ENCODE assay signal across 11 mouse cellular contexts in the genomic region with DNA sequence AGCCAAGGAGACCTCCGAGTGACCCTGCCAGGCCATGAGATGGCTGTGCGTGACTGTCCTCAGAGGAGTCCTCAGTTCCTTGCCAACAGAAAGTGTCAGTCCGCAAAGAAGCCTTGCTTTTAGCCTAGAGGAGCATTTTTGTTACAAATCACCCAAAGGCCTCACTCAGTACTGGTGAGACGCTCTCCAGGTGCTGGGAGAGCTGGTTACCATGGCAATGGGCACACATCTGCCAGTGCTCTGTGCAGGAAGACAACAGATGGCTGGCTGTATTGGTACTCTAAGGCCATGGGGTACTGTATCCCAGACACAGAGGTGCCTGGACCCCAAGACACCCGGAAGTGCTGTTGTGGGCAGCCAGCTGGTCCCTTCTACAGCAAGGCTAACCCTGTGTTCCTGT. TPM values are rescaled to one million over a fixed set of nuclear protein-coding genes. Genes with fewer than 3 reads are reported as not detected.
DNase-seq lines count a peak whose midpoint lies in the region; ATAC-seq and TF ChIP-seq lines count a peak whose summit lies in the region.
"Had no signal": no experiment of that assay in that cellular context is flagged by ENCODE, and none has a peak within 500 bp of the region (broad histone marks: within the 10 kb centered on the region; RNA-seq: fewer than 3 reads in every experiment).

No protein-coding gene starts in this region.

- no peak overlapping the region for H3K4me3 ChIP-seq in CH12.LX (replicated peaks in 1 of 3; ENCODE audit: low read depth in 2 of 3, low read length in 2 of 3, poor library complexity in 1 of 3)
- no peak overlapping the region for H3K4me3 ChIP-seq in cortical plate, adult 2 months (ENCODE audit: insufficient read depth, low read length)
- H3K4me3 ChIP-seq in hindbrain, embryonic 11.5 days (ENCODE audit: low read depth, low read length): no peak overlapping the region
- no peak overlapping the region for H3K4me3 ChIP-seq in midbrain, embryonic 15.5 days
- no peak overlapping the region for H3K4me3 ChIP-seq in liver, embryonic 12.5 days
- H3K4me3 ChIP-seq: gastrocnemius, adult 2 months had no signal

- in situ Hi-C loops in CH12.LX (cut with MboI; ENCODE audit: low pct_ligation_motif_present, low pct_unique_long_range_greater_than_20kb, low sequenced_read_pairs): no loop called here

- no peaks in the 10 kb centered on the region for H3K4me1 ChIP-seq in CH12.LX (ENCODE audit: control insufficient read depth in 1 of 2, insufficient read depth in 2 of 2)
- peaks cover 7% of the 10 kb centered on the region for H3K4me1 ChIP-seq in cortical plate, adult 2 months (ENCODE audit: control insufficient read depth, insufficient read depth, low read length)
- peaks cover 7% of the 10 kb centered on the region; the same call in 1 of the 2 replicates for H3K4me1 ChIP-seq in hindbrain, embryonic 11.5 days (replicated peaks; ENCODE audit: control insufficient read depth, insufficient read depth, low read length)
- peaks cover 17% of the 10 kb centered on the region for H3K4me1 ChIP-seq in midbrain, embryonic 15.5 days
- H3K4me1 ChIP-seq in liver, embryonic 12.5 days: no peaks in the 10 kb centered on the region

- no peak overlapping the region for H3K4me2 ChIP-seq in CH12.LX (ENCODE audit: insufficient read depth, low read depth, poor library complexity, severe bottlenecking)
- no peak overlapping the region for H3K4me2 ChIP-seq in hindbrain, embryonic 11.5 days (replicated peaks; ENCODE audit: low read depth, low read length)
- no peak overlapping the region for H3K4me2 ChIP-seq in midbrain, embryonic 15.5 days
- no peak overlapping the region for H3K4me2 ChIP-seq in liver, embryonic 12.5 days

- DNase-seq in CH12.LX (ENCODE audit: extremely low read depth): no peak
- DNase-seq in hindbrain, embryonic 11.5 days (ENCODE audit: low spot score): peak; percentile 45
- no peak for DNase-seq in right cerebral cortex, adult 18-20 months
- no peak for DNase-seq in lung, adult 18-20 months
- DNase-seq: cerebellum, adult 18-20 months; gastrocnemius, adult 2 months; heart, postnatal 10 days; kidney, postnatal 25 days had no signal

- no peak for TF ChIP-seq EP300 in CH12.LX (IDR thresholded peaks at IDR 0.05; ENCODE audit: low read length)

- no peaks in the 10 kb centered on the region for H3K36me3 ChIP-seq in CH12.LX (replicated peaks in 1 of 2; ENCODE audit: control insufficient read depth in 1 of 2, insufficient read depth in 1 of 2, low read length in 1 of 2)
- H3K36me3 ChIP-seq in hindbrain, embryonic 11.5 days (ENCODE audit: control insufficient read depth, insufficient read depth, low read length): no peaks in the 10 kb centered on the region
- H3K36me3 ChIP-seq in midbrain, embryonic 15.5 days (replicated peaks): no peaks in the 10 kb centered on the region
- H3K36me3 ChIP-seq in liver, embryonic 12.5 days: no peaks in the 10 kb centered on the region

- H3K79me2 ChIP-seq in CH12.LX (replicated peaks; ENCODE audit: control insufficient read depth, extremely low read depth, insufficient read depth, poor library complexity, severe bottlenecking): no peaks in the 10 kb centered on the region

- dilution Hi-C loops in CH12.LX (cut with MboI; ENCODE audit: extremely low pct_ligation_motif_present, extremely low pct_unique_long_range_greater_than_20kb, low sequenced_read_pairs): no loop called here

- ATAC-seq in hindbrain, embryonic 11.5 days (ENCODE audit: low FRiP score): peak; percentile 68; the same call in 1 of the 2 replicates
- peak; percentile 77 for ATAC-seq in midbrain, embryonic 15.5 days (replicated peaks)
- no peak for ATAC-seq in liver, embryonic 12.5 days

- H3K27me3 ChIP-seq in CH12.LX (replicated peaks): peaks cover 94% of the 10 kb centered on the region
- H3K27me3 ChIP-seq in hindbrain, embryonic 11.5 days (ENCODE audit: control insufficient read depth, insufficient read depth, low read length): no peaks in the 10 kb centered on the region
- H3K27me3 ChIP-seq in midbrain, embryonic 15.5 days (replicated peaks): no peaks in the 10 kb centered on the region
- no peaks in the 10 kb centered on the region; the same call in 1 of the 2 replicates for H3K27me3 ChIP-seq in liver, embryonic 12.5 days (replicated peaks)

- no peak overlapping the region for H3K27ac ChIP-seq in CH12.LX (ENCODE audit: insufficient read depth, low read depth)
- H3K27ac ChIP-seq in cortical plate, adult 2 months (ENCODE audit: insufficient read depth, low read length): 0 out of 2 replicates have a peak overlapping the region, but pooled peaks have one; percentile 52
- peak overlapping the region; percentile 17; the same call in 1 of the 2 replicates for H3K27ac ChIP-seq in hindbrain, embryonic 11.5 days (ENCODE audit: low read depth, low read length)
- H3K27ac ChIP-seq in midbrain, embryonic 15.5 days: no peak overlapping the region
- no peak overlapping the region for H3K27ac ChIP-seq in liver, embryonic 12.5 days
- H3K27ac ChIP-seq: gastrocnemius, adult 2 months had no signal

- no peak overlapping the region for H3K9ac ChIP-seq in CH12.LX (ENCODE audit: insufficient read depth, low read depth)
- no peak overlapping the region for H3K9ac ChIP-seq in hindbrain, embryonic 11.5 days (ENCODE audit: low read depth, low read length)
- no peak overlapping the region for H3K9ac ChIP-seq in midbrain, embryonic 15.5 days
- no peak overlapping the region for H3K9ac ChIP-seq in liver, embryonic 12.5 days

- no peak for TF ChIP-seq CTCF in CH12.LX (conservative IDR thresholded peaks at IDR 0.05 in 1 of 2, IDR thresholded peaks at IDR 0.05 in 1 of 2; ENCODE audit: low read depth in 2 of 2, low read length in 2 of 2)
- no peak for TF ChIP-seq CTCF in cortical plate, adult 2 months (IDR thresholded peaks at IDR 0.05; ENCODE audit: extremely low read depth, insufficient read depth, low read length)

- no peak for TF ChIP-seq POLR2A in CH12.LX (IDR thresholded peaks at IDR 0.05; ENCODE audit: low read depth, low read length)
- no peak for TF ChIP-seq POLR2A in cortical plate, adult 2 months (IDR thresholded peaks at IDR 0.05; ENCODE audit: extremely low read depth, insufficient read depth, low read length)

- no peaks in the 10 kb centered on the region for H3K9me3 ChIP-seq in CH12.LX (replicated peaks; ENCODE audit: low read length)
- H3K9me3 ChIP-seq in hindbrain, embryonic 11.5 days (ENCODE audit: control insufficient read depth, low read length): no peaks in the 10 kb centered on the region
- H3K9me3 ChIP-seq in midbrain, embryonic 15.5 days: no peaks in the 10 kb centered on the region
- no peaks in the 10 kb centered on the region for H3K9me3 ChIP-seq in liver, embryonic 12.5 days (replicated peaks)

- WGBS in hindbrain, embryonic 11.5 days: 62% methylated on average over 5 of the region's 5 CpGs
- 44% methylated on average over 5 of the region's 5 CpGs for WGBS in midbrain, embryonic 15.5 days
- 65% methylated on average over 5 of the region's 5 CpGs for WGBS in liver, embryonic 12.5 days (ENCODE audit: insufficient replicate concordance)

- TF ChIP-seq RAD21 in CH12.LX (IDR thresholded peaks at IDR 0.05; ENCODE audit: low read depth, low read length): no peak

TF ChIP-seq in CH12.LX, 34 proteins besides CTCF, POLR2A, EP300 and RAD21:
- TF ChIP-seq MAFK (IDR thresholded peaks at IDR 0.05; ENCODE audit: insufficient replicate concordance, low read length) (no peak), ELF1 (IDR thresholded peaks at IDR 0.05; ENCODE audit: low read depth, low read length) (peak; percentile 32; the same call in 1 of the 2 replicates), MEF2A (IDR thresholded peaks at IDR 0.05; ENCODE audit: borderline replicate concordance, low read depth, low read length) (no peak), ZC3H11A (IDR thresholded peaks at IDR 0.05; ENCODE audit: low read depth, low read length) (no peak), CHD2 (IDR thresholded peaks at IDR 0.05; ENCODE audit: low read length) (no peak), ZMIZ1 (IDR thresholded peaks at IDR 0.05; ENCODE audit: low read depth, low read length) (no peak), KAT2A (IDR thresholded peaks at IDR 0.05; ENCODE audit: insufficient replicate concordance, low read length) (no peak), JUN (IDR thresholded peaks at IDR 0.05; ENCODE audit: insufficient read depth, low read depth, low read length) (no peak)

RNA-seq across cellular contexts. Expression of gene Adcy5, which starts 51.0 kb away (rescaled TPM):
- total RNA-seq in CH12.LX (2012; rRNA removed): 0.04 TPM in 2 replicates
- 0.03 TPM in 1 of 2 replicates, not detected in the other for total RNA-seq in CH12.LX (2014; rRNA removed)
- 0.03 TPM in 1 of 2 replicates, not detected in the other for polyA plus RNA-seq in CH12.LX (2012; ENCODE audit: insufficient read length, low read depth)
- polyA plus RNA-seq in cortical plate, adult 2 months (2012; rRNA removed): 52.6 and 93.4 TPM in 2 replicates
- polyA plus RNA-seq in hindbrain, embryonic 11.5 days (2014; fragmentation: Nextera tagmentation; extraction: Ambion mirVana): 2.7 and 2.9 TPM in 2 replicates
- 8.7 and 9.1 TPM in 2 replicates for polyA plus RNA-seq in midbrain, embryonic 15.5 days (2015; fragmentation: Nextera tagmentation; extraction: Ambion mirVana)
- polyA plus RNA-seq in liver, embryonic 12.5 days (2016; fragmentation: Nextera tagmentation; extraction: Ambion mirVana): 0.20 and 0.27 TPM in 2 replicates

Comparison
In these comparisons a context has a peak if more than half of its experiments do, and no peak if none do; other contexts are left out.
1. H3K27ac ChIP-seq: peak in cortical plate, adult 2 months (single experiment) and hindbrain, embryonic 11.5 days (single experiment); none in CH12.LX (single experiment), midbrain, embryonic 15.5 days (single experiment) and liver, embryonic 12.5 days (single experiment).